Mouse (Mus musculus): ENCODE data around the gene Slc9c1. TPM values are rescaled to one million over a fixed set of nuclear protein-coding genes. Genes with fewer than 3 reads are reported as not detected.

Slc9c1 gene
- polyA plus RNA-seq, 1 experiment from 2014 or later, result not detected

- H3K27ac ChIP-seq (ENCODE audit: low read depth), result no peak overlapping the region
- no peaks in the 10 kb centered on the region; the same call in 1 of the 2 replicates for H3K4me1 ChIP-seq (replicated peaks; ENCODE audit: control insufficient read depth, insufficient read depth, low read length)
- no peaks in the 10 kb centered on the region for H3K9me3 ChIP-seq (ENCODE audit: control insufficient read depth, low read length)
- peak; percentile 71 for DNase-seq (ENCODE audit: low spot score)
- 54% methylated on average over 5 of the region's 5 CpGs for WGBS
- H3K36me3 ChIP-seq (ENCODE audit: control insufficient read depth, insufficient read depth, low read length), result no peaks in the 10 kb centered on the region
- peak; percentile 63; the same call in 1 of the 2 replicates for ATAC-seq (replicated peaks; ENCODE audit: low FRiP score, low TSS enrichment, low read depth)
- no peak overlapping the region for H3K4me3 ChIP-seq (ENCODE audit: low read depth, low read length)
- no peaks in the 10 kb centered on the region for H3K27me3 ChIP-seq (replicated peaks; ENCODE audit: control insufficient read depth, insufficient read depth, low read length)
- H3K4me2 ChIP-seq (ENCODE audit: low read length), result no peak overlapping the region
- no peak overlapping the region for H3K9ac ChIP-seq (ENCODE audit: low read length)
Observed at GRCm38 (mm10) chr16:45630347-45630960, 95.3 kb downstream of the Slc9c1 start.

DNA sequence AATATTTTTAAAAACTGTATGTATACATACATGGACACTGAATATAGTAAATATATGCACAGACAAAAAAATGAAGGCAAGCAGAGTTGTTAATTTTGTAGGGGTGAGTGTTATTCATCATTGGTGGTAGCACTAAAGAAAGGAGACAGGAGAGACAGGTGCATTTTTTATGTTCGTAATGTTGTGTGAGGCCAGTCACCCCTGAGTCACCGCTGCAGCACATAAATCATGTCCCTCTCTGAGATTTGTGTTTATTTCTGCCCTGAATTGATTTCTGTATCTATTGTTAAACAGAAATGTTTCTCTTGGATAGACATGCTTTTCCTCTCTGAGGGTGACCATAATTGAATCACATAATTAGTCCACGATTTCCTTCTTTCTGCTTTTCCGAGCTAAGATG, 97.3 kb downstream of the Slc9c1 start:
- DNase-seq (ENCODE audit: low spot score), result no peak
- Histone ChIP-seq H3K36me3 (ENCODE audit: control insufficient read depth, insufficient read depth, low read length) (no peaks in the 10 kb centered on the region), H3K4me3 (ENCODE audit: low read depth, low read length) (no peak overlapping the region), H3K4me2 (ENCODE audit: low read length) (no peak overlapping the region), H3K9me3 (ENCODE audit: control insufficient read depth, low read length) (no peaks in the 10 kb centered on the region), H3K27me3 (replicated peaks; ENCODE audit: control insufficient read depth, insufficient read depth, low read length) (no peaks in the 10 kb centered on the region), H3K9ac (ENCODE audit: low read length) (no peak overlapping the region), H3K27ac (ENCODE audit: low read depth) (no peak overlapping the region), H3K4me1 (replicated peaks; ENCODE audit: control insufficient read depth, insufficient read depth, low read length) (no peaks in the 10 kb centered on the region)
- 64% methylated on average over 4 of the region's 4 CpGs for WGBS
- ATAC-seq (replicated peaks; ENCODE audit: low FRiP score, low TSS enrichment, low read depth), result no peak

GRCm38 (mm10) chr16:45635826-45636225, 100.7 kb downstream of the Slc9c1 start:
- Histone ChIP-seq H3K9ac (ENCODE audit: low read length) (no peak overlapping the region), H3K27me3 (replicated peaks; ENCODE audit: control insufficient read depth, insufficient read depth, low read length) (no peaks in the 10 kb centered on the region), H3K36me3 (ENCODE audit: control insufficient read depth, insufficient read depth, low read length) (no peaks in the 10 kb centered on the region), H3K4me3 (ENCODE audit: low read depth, low read length) (no peak overlapping the region), H3K4me1 (replicated peaks; ENCODE audit: control insufficient read depth, insufficient read depth, low read length) (no peaks in the 10 kb centered on the region), H3K4me2 (ENCODE audit: low read length) (no peak overlapping the region), H3K9me3 (ENCODE audit: control insufficient read depth, low read length) (no peaks in the 10 kb centered on the region), H3K27ac (ENCODE audit: low read depth) (no peak overlapping the region)
- ATAC-seq (replicated peaks; ENCODE audit: low FRiP score, low TSS enrichment, low read depth) (no peak), DNase-seq (ENCODE audit: low spot score) (no peak)
- WGBS, result 90% methylated on average over 2 of the region's 2 CpGs

GRCm38 (mm10) chr16:45640070-45640762, 105.1 kb downstream of the Slc9c1 start:
- no peak overlapping the region for H3K4me2 ChIP-seq (ENCODE audit: low read length)
- ATAC-seq (replicated peaks; ENCODE audit: low FRiP score, low TSS enrichment, low read depth), result no peak
- H3K9me3 ChIP-seq (ENCODE audit: control insufficient read depth, low read length), result no peaks in the 10 kb centered on the region
- DNase-seq (ENCODE audit: low spot score), result no peak
- no peak overlapping the region for H3K27ac ChIP-seq (ENCODE audit: low read depth)
- H3K36me3 ChIP-seq (ENCODE audit: control insufficient read depth, insufficient read depth, low read length), result no peaks in the 10 kb centered on the region
- 74% methylated on average over 10 of the region's 10 CpGs for WGBS
- H3K27me3 ChIP-seq (replicated peaks; ENCODE audit: control insufficient read depth, insufficient read depth, low read length), result no peaks in the 10 kb centered on the region
- H3K4me3 ChIP-seq (ENCODE audit: low read depth, low read length), result no peak overlapping the region
- no peak overlapping the region for H3K9ac ChIP-seq (ENCODE audit: low read length)
- no peaks in the 10 kb centered on the region for H3K4me1 ChIP-seq (replicated peaks; ENCODE audit: control insufficient read depth, insufficient read depth, low read length)

DNA sequence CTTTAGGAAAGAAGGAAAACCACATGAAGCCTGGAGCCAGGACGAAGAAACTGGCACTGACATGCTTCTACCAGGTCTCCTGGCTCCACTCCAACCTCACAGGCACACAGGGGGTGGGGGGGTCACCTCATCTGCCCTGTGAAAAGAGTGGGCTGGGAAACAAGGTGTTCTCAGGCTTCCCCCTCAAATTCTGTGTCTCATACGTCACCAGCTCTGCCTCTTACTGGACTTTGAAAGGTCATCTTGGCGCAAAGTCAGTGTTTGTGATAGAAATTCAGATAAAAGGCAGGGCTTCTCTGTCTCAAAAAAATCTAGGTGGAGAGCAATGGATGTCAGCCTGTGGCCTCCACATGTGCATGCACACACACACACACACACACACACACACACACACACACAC, 106.2 kb downstream of the Slc9c1 start:
- ATAC-seq (replicated peaks; ENCODE audit: low FRiP score, low TSS enrichment, low read depth) (no peak), DNase-seq (ENCODE audit: low spot score) (no peak)
- Histone ChIP-seq H3K4me1 (replicated peaks; ENCODE audit: control insufficient read depth, insufficient read depth, low read length) (no peaks in the 10 kb centered on the region), H3K4me3 (ENCODE audit: low read depth, low read length) (no peak overlapping the region), H3K36me3 (ENCODE audit: control insufficient read depth, insufficient read depth, low read length) (no peaks in the 10 kb centered on the region), H3K9me3 (ENCODE audit: control insufficient read depth, low read length) (no peaks in the 10 kb centered on the region), H3K4me2 (ENCODE audit: low read length) (no peak overlapping the region), H3K9ac (ENCODE audit: low read length) (no peak overlapping the region), H3K27me3 (replicated peaks; ENCODE audit: control insufficient read depth, insufficient read depth, low read length) (no peaks in the 10 kb centered on the region), H3K27ac (ENCODE audit: low read depth) (no peak overlapping the region)
- WGBS, result 59% methylated on average over 3 of the region's 3 CpGs

DNA sequence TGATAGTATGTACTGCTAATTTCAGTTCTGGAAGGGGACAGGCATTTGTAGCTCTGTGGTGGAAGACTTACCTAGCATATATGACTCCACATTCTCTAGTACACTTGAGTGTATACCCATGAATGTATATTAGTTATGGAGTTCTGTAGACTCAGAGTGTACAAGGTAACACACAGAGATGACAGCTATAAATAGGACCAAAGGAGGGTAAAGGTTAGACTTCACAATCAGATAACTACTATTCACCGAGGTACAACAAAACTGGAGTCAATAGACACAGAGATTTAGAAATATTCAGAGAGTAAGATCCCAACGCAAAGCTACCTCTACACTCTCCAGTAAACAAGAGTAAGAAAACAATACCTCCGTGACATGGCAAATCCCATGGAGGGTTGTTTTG, 108.8 kb downstream of the Slc9c1 start:
- Histone ChIP-seq H3K27ac (ENCODE audit: low read depth) (no peak overlapping the region), H3K9me3 (ENCODE audit: control insufficient read depth, low read length) (no peaks in the 10 kb centered on the region), H3K4me2 (ENCODE audit: low read length) (no peak overlapping the region), H3K4me3 (ENCODE audit: low read depth, low read length) (no peak overlapping the region), H3K4me1 (replicated peaks; ENCODE audit: control insufficient read depth, insufficient read depth, low read length) (no peaks in the 10 kb centered on the region), H3K9ac (ENCODE audit: low read length) (no peak overlapping the region), H3K36me3 (ENCODE audit: control insufficient read depth, insufficient read depth, low read length) (no peaks in the 10 kb centered on the region), H3K27me3 (replicated peaks; ENCODE audit: control insufficient read depth, insufficient read depth, low read length) (no peaks in the 10 kb centered on the region)
- DNase-seq (ENCODE audit: low spot score) (no peak), ATAC-seq (replicated peaks; ENCODE audit: low FRiP score, low TSS enrichment, low read depth) (no peak)
- WGBS, result 85% methylated on average over 3 of the region's 3 CpGs

- H3K27ac ChIP-seq (ENCODE audit: low read depth), result no peak overlapping the region
- DNase-seq (ENCODE audit: low spot score), result no peak
- H3K9ac ChIP-seq (ENCODE audit: low read length), result no peak overlapping the region
- ATAC-seq (replicated peaks; ENCODE audit: low FRiP score, low TSS enrichment, low read depth), result peak; percentile 50; the same call in 1 of the 2 replicates
- no peaks in the 10 kb centered on the region for H3K27me3 ChIP-seq (replicated peaks; ENCODE audit: control insufficient read depth, insufficient read depth, low read length)
- H3K36me3 ChIP-seq (ENCODE audit: control insufficient read depth, insufficient read depth, low read length), result no peaks in the 10 kb centered on the region
- 59% methylated on average over 6 of the region's 6 CpGs for WGBS
- H3K4me1 ChIP-seq (replicated peaks; ENCODE audit: control insufficient read depth, insufficient read depth, low read length), result no peaks in the 10 kb centered on the region
- no peak overlapping the region for H3K4me2 ChIP-seq (ENCODE audit: low read length)
- H3K4me3 ChIP-seq (ENCODE audit: low read depth, low read length), result no peak overlapping the region
- no peaks in the 10 kb centered on the region for H3K9me3 ChIP-seq (ENCODE audit: control insufficient read depth, low read length)
Observed at GRCm38 (mm10) chr16:45644380-45644779, 109.3 kb downstream of the Slc9c1 start.

DNA sequence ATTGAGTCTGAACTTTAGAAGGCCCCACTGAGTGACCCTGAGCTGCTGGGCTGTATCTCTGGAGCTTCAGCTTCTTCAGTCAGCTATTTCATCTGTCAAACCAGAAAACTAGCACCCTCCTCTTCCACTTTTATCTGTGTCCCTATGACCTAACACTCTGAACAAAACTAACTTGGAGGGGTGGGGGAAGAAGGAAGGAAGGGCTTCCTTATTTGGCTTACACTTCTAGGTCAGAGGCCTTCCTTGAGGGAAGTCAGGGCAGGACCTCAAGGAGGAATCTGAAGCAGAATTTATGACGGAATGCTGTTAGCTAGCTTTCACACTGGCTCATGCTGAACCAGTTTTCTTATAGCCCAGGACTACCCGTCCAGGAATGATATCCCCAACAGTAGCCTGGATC, 116.4 kb downstream of the Slc9c1 start:
- Histone ChIP-seq H3K9ac (ENCODE audit: low read length) (no peak overlapping the region), H3K27me3 (replicated peaks; ENCODE audit: control insufficient read depth, insufficient read depth, low read length) (no peaks in the 10 kb centered on the region), H3K27ac (ENCODE audit: low read depth) (no peak overlapping the region), H3K4me1 (replicated peaks; ENCODE audit: control insufficient read depth, insufficient read depth, low read length) (no peaks in the 10 kb centered on the region; the same call in 1 of the 2 replicates), H3K4me2 (ENCODE audit: low read length) (no peak overlapping the region), H3K4me3 (ENCODE audit: low read depth, low read length) (no peak overlapping the region), H3K9me3 (ENCODE audit: control insufficient read depth, low read length) (no peaks in the 10 kb centered on the region), H3K36me3 (ENCODE audit: control insufficient read depth, insufficient read depth, low read length) (no peaks in the 10 kb centered on the region)
- WGBS, result 48% methylated on average over 2 of the region's 2 CpGs
- ATAC-seq (replicated peaks; ENCODE audit: low FRiP score, low TSS enrichment, low read depth) (no peak), DNase-seq (ENCODE audit: low spot score) (no peak)

All from intestine, embryonic 14.5 days (tissue).